Mouse (Mus musculus) kidney, embryonic 14.5 days (tissue): ENCODE data around the gene 2310022B05Rik. TPM values are rescaled to one million over a fixed set of nuclear protein-coding genes. Genes with fewer than 3 reads are reported as not detected.

Experiments used
- ATAC-seq: fragments of 200-750 bp; cut with Nextera tagmentation; 2 replicates; pipeline ENCODE4 v1.8.0; 2017; ENCODE audit warnings: moderate number of reproducible peaks, mild to moderate bottlenecking, moderate TSS enrichment, moderate library complexity; ENCODE audit not compliant: low FRiP score, low TSS enrichment
- H3K27ac ChIP-seq: fragments of 300-500 bp; sonication (generic); 2 replicates; pipeline ENCODE4 v1.5.1; 2014; ENCODE audit warnings: low read depth, mild to moderate bottlenecking, low read length, moderate library complexity, mixed read lengths
- H3K27me3 ChIP-seq: fragments of 300-500 bp; sonication (generic); 2 replicates; pipeline ENCODE4 v1.6.1; 2014; ENCODE audit warnings: mild to moderate bottlenecking, low read length; ENCODE audit not compliant: control insufficient read depth, insufficient read depth
- H3K36me3 ChIP-seq: fragments of 300-500 bp; sonication (generic); 2 replicates; pipeline ENCODE4 v1.6.1; 2014; ENCODE audit warnings: low read length, mixed read lengths; ENCODE audit not compliant: control insufficient read depth, insufficient read depth
- H3K4me1 ChIP-seq: fragments of 300-500 bp; sonication (generic); 2 replicates; pipeline ENCODE4 v1.6.1; 2014; ENCODE audit warnings: low read length, mixed read lengths; ENCODE audit not compliant: control insufficient read depth, insufficient read depth
- H3K4me2 ChIP-seq: fragments of 300-500 bp; sonication (generic); replicated peaks from 2 replicates; pipeline ENCODE4 v1.6.1; 2014; ENCODE audit warnings: low read depth, mild to moderate bottlenecking, low read length
- H3K4me3 ChIP-seq: fragments of 300-500 bp; sonication (generic); 2 replicates; pipeline ENCODE4 v1.5.1; 2014; ENCODE audit warnings: mild to moderate bottlenecking, low read length
- H3K9ac ChIP-seq: fragments of 300-500 bp; sonication (generic); 2 replicates; pipeline ENCODE4 v1.6.1; 2014; ENCODE audit warnings: low read depth, mild to moderate bottlenecking, low read length, moderate library complexity
- H3K9me3 ChIP-seq: fragments of 300-500 bp; sonication (generic); 2 replicates; pipeline ENCODE4 v1.6.1; 2016; ENCODE audit warnings: low read length; ENCODE audit not compliant: control insufficient read depth
- WGBS: fragments of 180-500 bp; shearing (Covaris S2); extraction: QIAGEN DNeasy Blood & Tissue Kit; methylation state at CpG from one replicate; pipeline ENCODE4 v1.1.7; 2014; 5-methylcytosine and 5-hydroxymethylcytosine counted together
- polyA plus RNA-seq: library from polyadenylated mRNA; unstranded; fragments of >200 nt; fragmentation: Nextera tagmentation; extraction: Ambion mirVana; gene quantifications from 2 replicates; pipeline ENCODE4 v1.2.1, GENCODE M21; 2014

2310022B05Rik gene
- polyA plus RNA-seq, 1 experiment from 2014 or later = 38.8 TPM

- peaks cover 38% of the 10 kb centered on the region; the same call in 1 of the 2 replicates for H3K36me3 ChIP-seq
- ATAC-seq = no peak
- 80% methylated on average over 13 of the region's 13 CpGs for WGBS
Observed at GRCm38 (mm10) chr8:124688899-124689298, 25.7 kb upstream of the 2310022B05Rik start.

GRCm38 (mm10) chr8:124682218-124682617, 19.0 kb upstream of the 2310022B05Rik start:
- Histone ChIP-seq H3K27ac (no peak overlapping the region), H3K4me2 (no peak overlapping the region), H3K4me3 (no peak overlapping the region), H3K9me3 (no peaks in the 10 kb centered on the region), H3K27me3 (no peaks in the 10 kb centered on the region), H3K36me3 (peaks cover 55% of the 10 kb centered on the region), H3K9ac (no peak overlapping the region), H3K4me1 (0 out of 2 replicates have a peak, but pooled peaks cover 1% of the 10 kb centered on the region)
- 84% methylated on average over 10 of the region's 10 CpGs for WGBS
- ATAC-seq = no peak

More at GRCm38 (mm10) chr8:124688899-124689298, 25.7 kb upstream of the 2310022B05Rik start:
- no peak overlapping the region for H3K4me3 ChIP-seq
- no peak overlapping the region for H3K27ac ChIP-seq
- no peak overlapping the region for H3K4me2 ChIP-seq
- no peaks in the 10 kb centered on the region for H3K9me3 ChIP-seq
- no peak overlapping the region for H3K9ac ChIP-seq
- H3K27me3 ChIP-seq = no peaks in the 10 kb centered on the region
- no peaks in the 10 kb centered on the region for H3K4me1 ChIP-seq

DNA sequence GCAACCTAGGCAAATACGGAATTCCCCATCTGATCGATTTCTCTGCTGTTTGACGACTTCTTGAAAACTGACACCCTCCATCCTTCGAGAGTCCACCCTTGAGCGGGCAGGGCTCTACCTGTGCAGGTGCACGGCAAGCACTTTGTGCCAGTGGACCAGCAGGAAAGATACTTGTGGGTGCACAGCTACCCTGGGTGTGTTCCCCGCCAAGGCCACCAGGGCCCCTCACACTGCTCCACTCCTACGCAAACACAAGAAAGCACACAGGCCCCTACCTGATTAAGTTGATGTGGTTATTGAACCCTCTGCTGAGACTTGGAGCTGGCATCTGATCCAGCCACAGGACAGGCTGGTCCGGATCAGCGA, 18.6 kb upstream of the 2310022B05Rik start:
- Histone ChIP-seq H3K27me3 (no peaks in the 10 kb centered on the region), H3K4me3 (no peak overlapping the region), H3K9ac (no peak overlapping the region), H3K36me3 (peaks cover 58% of the 10 kb centered on the region), H3K27ac (no peak overlapping the region), H3K4me2 (no peak overlapping the region), H3K9me3 (no peaks in the 10 kb centered on the region), H3K4me1 (0 out of 2 replicates have a peak, but pooled peaks cover 2% of the 10 kb centered on the region)
- ATAC-seq = no peak
- WGBS = 82% methylated on average over 10 of the region's 10 CpGs

DNA sequence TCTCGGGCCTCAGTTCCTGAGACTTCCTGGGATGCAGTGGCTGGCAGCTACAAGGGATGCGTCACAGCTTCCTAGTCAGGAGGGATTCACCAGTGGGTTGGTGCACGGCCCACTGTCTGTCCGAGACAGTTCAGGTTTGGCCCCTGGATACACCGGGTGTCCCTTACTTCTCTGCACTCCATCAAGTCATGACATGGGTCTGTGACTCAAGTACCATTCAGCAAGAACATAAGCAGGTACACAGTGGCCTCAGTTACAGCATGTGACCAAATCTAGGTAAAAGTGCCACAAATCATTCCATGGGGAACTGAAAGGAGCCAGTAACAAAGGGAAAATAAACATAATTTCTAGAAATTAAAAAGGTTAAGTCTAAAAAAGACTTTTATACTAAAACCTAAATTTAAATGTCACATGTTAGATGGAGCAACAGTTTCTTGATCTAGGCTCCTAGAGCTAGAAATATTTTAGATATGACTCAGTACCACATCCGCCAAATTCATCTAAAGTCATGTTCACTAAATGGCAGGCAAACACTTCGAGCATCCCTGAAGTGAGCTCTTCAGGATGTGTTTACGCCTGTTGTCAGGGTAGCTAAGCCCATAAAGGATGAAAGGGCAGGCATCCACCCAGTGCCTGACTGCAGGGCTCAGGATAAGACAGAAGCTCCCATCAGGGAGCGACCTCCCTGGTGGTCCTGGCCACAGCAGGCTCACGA, 18.1 kb upstream of the 2310022B05Rik start:
- 89% methylated on average over 10 of the region's 10 CpGs for WGBS
- Histone ChIP-seq H3K36me3 (peaks cover 56% of the 10 kb centered on the region), H3K27ac (no peak overlapping the region)

GRCm38 (mm10) chr8:124678246-124678645, 15.1 kb upstream of the 2310022B05Rik start:
- no peak for ATAC-seq

More for the DNA sequence above, 18.1 kb upstream of the 2310022B05Rik start:
- H3K9ac ChIP-seq = no peak overlapping the region
- H3K4me1 ChIP-seq = 0 out of 2 replicates have a peak, but pooled peaks cover 2% of the 10 kb centered on the region
- H3K27me3 ChIP-seq = no peaks in the 10 kb centered on the region
- H3K4me3 ChIP-seq = no peak overlapping the region
- no peak for ATAC-seq
- H3K9me3 ChIP-seq = no peaks in the 10 kb centered on the region
- H3K4me2 ChIP-seq = no peak overlapping the region

DNA sequence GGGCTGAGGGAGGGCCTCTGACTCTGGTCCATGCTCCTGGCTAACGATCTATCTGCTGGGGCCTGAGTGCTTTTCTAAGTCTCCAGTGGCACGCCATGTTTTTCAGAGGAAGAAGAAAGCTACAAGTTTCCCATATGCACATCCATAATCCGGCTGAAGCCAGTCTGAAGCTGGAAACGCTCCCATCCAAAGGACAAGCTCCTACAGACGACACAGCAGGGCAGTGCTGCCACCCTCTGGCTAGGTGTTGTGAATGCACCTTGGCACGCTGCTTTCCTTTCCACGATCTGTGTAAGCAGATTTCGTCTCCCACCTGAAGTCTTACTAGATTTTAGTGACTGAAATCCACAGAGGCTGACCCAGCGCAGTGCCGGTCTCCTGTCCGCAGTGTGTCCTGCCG, 14.3 kb upstream of the 2310022B05Rik start:
- H3K4me3 ChIP-seq = no peak overlapping the region
- WGBS = 51% methylated on average over 12 of the region's 12 CpGs
- no peak overlapping the region for H3K4me2 ChIP-seq
- H3K27me3 ChIP-seq = no peaks in the 10 kb centered on the region
- H3K9me3 ChIP-seq = no peaks in the 10 kb centered on the region
- peak overlapping the region; percentile 34; the same call in 1 of the 2 replicates for H3K9ac ChIP-seq
- peaks cover 49% of the 10 kb centered on the region for H3K36me3 ChIP-seq
- H3K4me1 ChIP-seq = 0 out of 2 replicates have a peak, but pooled peaks cover 2% of the 10 kb centered on the region
- H3K27ac ChIP-seq = no peak overlapping the region
- peak; percentile 78 for ATAC-seq

More at GRCm38 (mm10) chr8:124678246-124678645, 15.1 kb upstream of the 2310022B05Rik start:
- peaks cover 46% of the 10 kb centered on the region for H3K36me3 ChIP-seq
- H3K9ac ChIP-seq = no peak overlapping the region
- WGBS = 90% methylated on average over 13 of the region's 13 CpGs
- H3K27me3 ChIP-seq = no peaks in the 10 kb centered on the region
- H3K27ac ChIP-seq = no peak overlapping the region
- no peak overlapping the region for H3K4me3 ChIP-seq
- 0 out of 2 replicates have a peak, but pooled peaks cover 2% of the 10 kb centered on the region for H3K4me1 ChIP-seq
- no peaks in the 10 kb centered on the region for H3K9me3 ChIP-seq
- H3K4me2 ChIP-seq = no peak overlapping the region

- no peak for ATAC-seq
- H3K9ac ChIP-seq = peak overlapping the region; percentile 34; the same call in 1 of the 2 replicates
- no peaks in the 10 kb centered on the region for H3K9me3 ChIP-seq
Observed at GRCm38 (mm10) chr8:124677078-124677477, 13.9 kb upstream of the 2310022B05Rik start.

GRCm38 (mm10) chr8:124676661-124677060, 13.5 kb upstream of the 2310022B05Rik start:
- H3K4me3 ChIP-seq = no peak overlapping the region
- no peak overlapping the region for H3K27ac ChIP-seq
- WGBS = 93% methylated on average over 4 of the region's 4 CpGs
- no peaks in the 10 kb centered on the region for H3K27me3 ChIP-seq
- H3K36me3 ChIP-seq = peaks cover 50% of the 10 kb centered on the region
- 0 out of 2 replicates have a peak, but pooled peaks cover 2% of the 10 kb centered on the region for H3K4me1 ChIP-seq
- no peak overlapping the region for H3K4me2 ChIP-seq
- no peaks in the 10 kb centered on the region for H3K9me3 ChIP-seq
- ATAC-seq = no peak
- no peak overlapping the region for H3K9ac ChIP-seq

More at GRCm38 (mm10) chr8:124677078-124677477, 13.9 kb upstream of the 2310022B05Rik start:
- H3K27me3 ChIP-seq = no peaks in the 10 kb centered on the region
- no peak overlapping the region for H3K27ac ChIP-seq
- peaks cover 50% of the 10 kb centered on the region for H3K36me3 ChIP-seq
- 92% methylated on average over 7 of the region's 7 CpGs for WGBS
- no peak overlapping the region for H3K4me3 ChIP-seq
- H3K4me1 ChIP-seq = 0 out of 2 replicates have a peak, but pooled peaks cover 2% of the 10 kb centered on the region
- no peak overlapping the region for H3K4me2 ChIP-seq

GRCm38 (mm10) chr8:124672345-124672744, 9.2 kb upstream of the 2310022B05Rik start:
- no peak overlapping the region for H3K9ac ChIP-seq

More at GRCm38 (mm10) chr8:124672345-124672744, 9.2 kb upstream of the 2310022B05Rik start:
- ATAC-seq = no peak
- Histone ChIP-seq H3K4me2 (no peak overlapping the region), H3K27ac (no peak overlapping the region), H3K9me3 (no peaks in the 10 kb centered on the region), H3K4me3 (no peak overlapping the region), H3K4me1 (0 out of 2 replicates have a peak, but pooled peaks cover 2% of the 10 kb centered on the region), H3K36me3 (peaks cover 28% of the 10 kb centered on the region), H3K27me3 (no peaks in the 10 kb centered on the region)
- WGBS = 88% methylated on average over 2 of the region's 2 CpGs
